Mouse (Mus musculus) adrenal gland, postnatal 14 days (tissue): Measurements from ENCODE around the gene 4930452B06Rik. TPM values are rescaled to one million over a fixed set of nuclear protein-coding genes. Genes with fewer than 3 reads are reported as not detected.
"Not testable (repeated sequence)": the region's sequence is repeated elsewhere in the genome, so short reads cannot be mapped to it uniquely, and the experiment has no call there.

Experiments used
- DNase-seq: peaks from one replicate; pipeline ENCODE4 v3.0.0; 2021; ENCODE audit warnings: mixed read lengths
- long read RNA-seq, 2 experiments: library from polyadenylated mRNA; stranded (forward); transcript quantifications; one replicate each; pipeline ENCODE4 v2.0.0; 2021
- total RNA-seq: library from RNA; stranded (reverse); gene quantifications from 2 replicates; pipeline ENCODE4 v1.2.3, GENCODE M21; 2021

Gene 4930452B06Rik
- 1.7 and 2.7 TPM in 2 replicates for total RNA-seq
- long read RNA-seq, experiment 1, partial matches to known transcripts, result 0 of 3 reads
- long read RNA-seq, experiment 1, other reads (novel, unspliced or antisense), result 2 of 3 reads
- long read RNA-seq, experiment 2, partial matches to known transcripts, result 1 of 3 reads
- long read RNA-seq, experiment 2, other reads (novel, unspliced or antisense), result 1 of 3 reads

DNA sequence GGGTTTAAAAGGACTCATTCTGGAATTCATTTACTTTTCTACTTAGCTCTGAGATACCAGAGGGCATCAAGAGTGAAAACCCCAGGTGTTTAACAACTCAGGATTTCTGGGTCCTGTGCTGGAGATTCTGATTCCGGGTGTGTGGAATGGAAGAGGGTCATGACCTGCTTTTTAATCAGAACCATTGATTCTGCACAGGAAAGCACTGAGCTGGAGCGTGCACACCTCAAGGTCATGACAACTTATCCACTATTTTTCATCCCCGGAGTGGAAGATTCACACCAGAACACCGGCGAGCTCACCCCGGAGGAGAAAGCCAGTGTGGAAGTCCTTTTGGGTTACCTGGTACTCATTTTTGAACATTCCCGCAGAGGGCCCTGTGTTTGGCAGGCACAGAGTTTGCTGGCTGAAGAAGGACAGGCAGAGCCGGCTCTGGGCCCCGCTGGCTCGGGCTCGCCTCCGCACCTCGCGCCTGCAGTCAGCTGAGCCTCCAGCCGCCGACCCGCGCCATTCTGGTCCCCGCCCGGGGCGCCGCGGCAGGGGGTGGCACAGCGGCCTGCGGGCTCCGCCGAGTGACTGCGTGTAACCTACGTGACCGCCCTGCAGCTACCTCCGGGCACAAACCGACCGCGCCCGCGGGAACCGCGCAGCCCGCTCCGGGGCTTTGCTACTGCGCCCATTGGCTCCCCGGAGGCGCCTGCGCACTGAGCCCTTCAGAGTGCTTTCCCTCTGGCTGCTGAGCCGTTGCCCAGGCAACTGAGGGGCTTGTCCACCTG lies at the start of gene 4930452B06Rik:
4930452B06Rik (minus strand) TSS at position 605 of the 776 bp plus-strand sequence.
- peak; percentile 89 for DNase-seq

DNA sequence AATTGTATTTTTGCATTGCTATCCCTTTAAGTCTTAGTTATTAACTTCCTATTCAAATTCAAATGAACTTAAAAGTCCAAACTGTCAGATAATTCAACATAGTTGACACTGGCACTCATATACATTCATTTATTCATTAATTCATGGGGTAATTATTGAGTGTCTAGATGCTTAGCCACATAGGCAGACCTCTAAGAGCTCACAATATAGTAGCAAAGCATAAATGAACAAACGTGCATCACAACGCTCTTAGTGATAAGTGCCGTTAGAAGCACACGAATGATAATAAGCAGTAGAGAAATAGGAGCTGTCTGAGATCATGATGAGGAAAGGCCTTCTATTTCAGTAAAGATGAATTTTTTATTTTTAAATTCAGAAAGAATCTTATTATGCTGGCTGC lies 46.6 kb upstream of the 4930452B06Rik start:
- DNase-seq, result no peak

DNA sequence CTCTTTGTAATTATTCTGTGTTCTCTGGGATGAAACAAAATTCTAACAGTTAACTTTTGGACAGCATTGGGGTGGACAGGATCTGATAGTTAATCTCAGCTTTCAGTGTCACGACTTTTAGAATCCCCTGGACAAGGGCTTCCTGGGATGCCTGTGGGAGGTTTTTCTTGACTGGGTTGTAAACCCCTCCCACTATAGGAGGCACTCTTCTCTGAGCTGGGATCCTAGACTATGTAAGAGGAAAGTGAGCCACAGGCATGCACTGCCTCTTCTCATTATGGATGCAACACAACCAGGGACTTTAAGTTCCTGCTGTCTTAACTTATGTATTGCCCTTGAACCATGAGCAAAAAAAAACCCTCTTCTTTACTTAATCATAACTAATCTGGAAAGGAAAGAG lies 23.4 kb upstream of the 4930452B06Rik start:
- no peak for DNase-seq

DNA sequence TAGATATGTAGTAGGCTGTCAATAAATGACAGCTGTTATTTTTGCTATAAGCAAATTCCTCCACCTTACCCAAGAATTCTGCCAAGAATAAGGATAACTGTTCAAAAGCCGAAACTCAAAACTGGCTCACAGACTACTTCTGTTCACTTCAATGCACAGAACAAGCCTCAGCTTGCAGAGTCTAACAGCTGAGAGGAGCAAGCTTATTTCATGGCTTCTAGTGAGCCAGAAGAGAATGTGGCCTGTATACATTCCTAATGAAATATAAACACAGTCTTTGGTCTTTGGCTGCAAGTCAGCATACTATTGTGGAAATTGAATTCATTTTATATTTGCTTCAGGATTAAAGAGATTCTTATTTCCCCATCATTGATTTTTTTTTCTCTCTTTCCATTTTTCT lies 22.4 kb upstream of the 4930452B06Rik start:
- DNase-seq, result no peak

DNA sequence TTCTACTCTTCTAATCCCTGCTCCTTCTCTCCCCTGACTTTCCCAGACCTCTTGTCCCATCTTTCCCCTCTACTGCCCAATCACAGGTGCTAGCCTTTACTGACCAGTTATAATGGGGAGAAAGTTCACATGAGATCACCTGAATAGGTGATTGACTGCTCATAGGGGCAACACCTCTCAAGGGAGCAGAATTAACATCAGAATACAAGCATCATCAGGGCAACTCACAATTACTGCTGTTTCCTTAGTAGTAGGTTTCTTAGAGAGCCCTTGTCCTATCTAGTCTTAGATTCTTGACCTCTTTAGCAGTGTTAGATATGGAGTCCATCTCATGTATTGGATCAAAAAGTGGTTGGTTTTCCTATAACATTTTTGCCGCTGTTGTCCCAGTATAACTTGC lies 20.1 kb upstream of the 4930452B06Rik start:
- no peak for DNase-seq

DNA sequence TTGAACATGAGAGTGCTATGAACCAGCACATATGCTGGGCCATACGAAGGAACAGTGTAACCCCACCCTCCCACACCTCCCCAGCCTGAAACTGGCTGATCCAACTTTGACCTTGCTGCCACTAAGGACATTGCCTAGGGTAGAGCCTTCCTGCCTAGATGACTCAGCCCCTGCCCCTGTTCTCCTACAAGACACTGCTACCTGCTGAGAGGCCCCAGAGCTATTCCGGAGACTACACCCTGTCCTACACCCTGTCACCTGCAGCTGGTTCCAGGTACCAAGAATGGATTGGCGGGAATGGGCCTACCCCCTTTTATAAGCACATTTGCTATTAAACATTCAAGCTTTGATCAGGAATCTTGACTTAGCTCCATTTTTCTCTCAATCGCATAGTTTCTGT lies 13.9 kb upstream of the 4930452B06Rik start:
- no peak for DNase-seq

DNA sequence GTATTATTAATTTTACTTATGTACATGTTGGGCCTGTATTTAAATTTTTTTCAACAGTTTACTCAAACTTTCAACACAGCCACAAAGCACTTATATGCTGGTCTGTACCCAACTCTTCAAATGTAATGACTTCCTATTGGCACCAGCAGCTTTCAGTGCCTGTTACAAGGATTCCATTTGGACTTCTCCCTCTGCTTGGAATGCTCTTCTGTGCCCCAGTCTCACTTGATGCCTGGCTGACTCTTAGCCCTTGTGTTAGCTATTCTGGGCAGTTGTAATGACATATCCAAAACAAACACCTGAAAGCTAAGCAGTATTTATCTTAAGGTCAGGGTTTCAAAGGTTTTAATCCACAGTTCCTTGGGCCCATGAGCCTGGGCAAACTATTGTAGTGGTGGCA lies 5.7 kb downstream of the 4930452B06Rik start:
- DNase-seq, result no peak

DNA sequence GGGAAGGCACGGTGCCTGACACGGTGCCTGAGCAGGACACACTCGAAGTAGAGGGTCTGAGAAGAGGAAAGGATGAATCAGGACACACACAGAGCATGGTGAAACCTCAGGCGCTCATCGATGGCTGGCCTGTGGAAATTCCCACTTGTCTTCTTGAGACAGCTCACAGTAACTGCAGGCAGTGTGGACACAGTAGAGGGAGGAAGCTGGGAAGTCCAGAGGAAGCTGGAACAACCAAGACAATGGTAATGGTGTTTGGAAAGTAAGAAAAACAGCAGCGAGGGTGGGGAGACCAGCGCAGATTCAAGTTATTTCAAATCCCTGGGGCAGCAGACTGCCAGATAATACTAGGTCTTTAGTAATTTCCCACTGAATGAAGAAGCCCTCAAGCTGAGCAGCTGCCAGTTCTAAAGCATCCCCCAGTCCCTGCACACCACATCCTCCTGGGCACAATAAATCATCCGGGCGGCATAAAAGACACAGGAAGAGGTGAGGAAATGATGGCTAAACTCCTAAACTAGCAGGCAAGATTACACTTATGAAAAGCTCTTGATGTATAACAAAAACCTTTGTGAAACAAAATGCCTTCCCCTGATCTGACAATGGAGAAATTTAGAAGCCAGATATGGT lies 24.3 kb downstream of the 4930452B06Rik start:
- peak; percentile 14 for DNase-seq

DNA sequence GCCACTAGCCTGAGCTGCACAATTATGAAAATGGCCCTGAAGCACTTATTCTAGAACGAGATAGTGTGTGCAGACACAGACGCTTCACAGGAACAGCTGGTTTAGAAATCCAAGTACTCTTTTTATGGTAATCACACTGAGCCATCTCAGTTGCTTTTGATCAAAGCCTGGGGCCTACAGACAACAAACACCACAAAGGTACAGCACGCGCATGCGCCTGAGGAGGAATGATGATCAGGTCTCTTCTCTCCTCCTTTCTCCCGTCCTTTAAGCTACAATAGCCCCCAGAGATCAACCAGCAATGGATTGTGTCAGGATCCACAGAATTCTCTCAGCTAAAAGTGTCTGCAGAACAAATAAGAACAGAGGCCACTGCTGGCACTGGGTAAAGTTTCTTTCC lies 33.8 kb downstream of the 4930452B06Rik start:
- no peak for DNase-seq

DNA sequence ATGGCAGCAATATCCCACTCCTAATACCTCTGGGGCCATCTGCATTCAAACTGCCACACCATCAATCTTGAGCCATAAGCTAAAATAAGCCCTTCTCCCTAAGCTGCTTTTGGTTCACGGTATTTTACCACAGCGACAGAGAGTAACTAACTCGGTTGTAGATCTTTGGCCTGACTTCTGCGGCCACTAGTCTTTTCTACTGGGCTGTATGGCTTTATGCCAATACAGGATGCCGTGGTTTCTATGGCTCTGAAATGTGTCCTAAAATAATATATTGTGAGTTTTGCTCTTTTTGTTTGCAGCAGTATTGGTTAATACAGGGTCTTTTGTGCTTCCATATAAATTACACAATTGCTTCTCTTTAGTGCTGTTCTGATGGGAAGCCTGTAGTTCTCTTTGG lies 37.6 kb downstream of the 4930452B06Rik start:
- DNase-seq, result no peak

DNA sequence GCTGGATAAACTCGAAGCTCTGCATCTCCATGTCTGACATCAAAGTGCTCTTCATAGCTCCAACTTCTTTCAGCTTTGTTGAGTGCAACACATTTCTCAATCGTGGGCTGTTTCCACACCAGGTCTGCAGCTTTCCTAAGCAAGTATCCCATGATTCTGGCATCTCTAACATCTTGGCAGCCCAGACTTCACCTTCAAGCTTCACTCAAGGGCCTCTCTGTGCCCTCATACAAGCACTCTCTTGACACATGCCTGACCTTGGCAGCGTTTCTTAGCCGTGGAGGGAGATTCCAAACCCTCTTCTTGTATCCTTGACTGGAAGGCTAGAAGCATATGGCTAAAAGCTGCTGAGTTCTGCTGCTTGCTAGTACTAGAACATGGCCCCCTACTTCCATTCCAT lies 38.6 kb downstream of the 4930452B06Rik start:
- no peak for DNase-seq

DNA sequence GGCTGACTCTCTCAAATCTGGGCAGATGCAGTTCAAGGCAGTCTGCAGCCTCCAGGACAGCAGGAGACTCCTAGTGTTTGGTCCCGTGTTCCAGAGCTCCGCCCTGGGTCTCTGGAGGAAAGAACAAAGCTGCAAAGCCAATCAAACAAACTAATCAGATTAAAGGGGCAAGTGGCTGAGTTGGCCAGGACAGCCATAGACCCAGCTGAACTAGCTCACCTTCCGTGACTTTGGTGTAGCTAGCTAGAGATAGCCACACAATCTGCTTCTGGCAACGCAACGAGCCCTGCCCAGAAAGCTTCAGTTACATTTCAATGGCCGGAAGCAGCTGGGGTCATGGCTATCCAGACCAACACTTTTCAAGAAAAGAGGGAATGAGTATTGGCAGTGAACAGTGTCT lies 44.9 kb downstream of the 4930452B06Rik start:
- DNase-seq, result no peak

DNA sequence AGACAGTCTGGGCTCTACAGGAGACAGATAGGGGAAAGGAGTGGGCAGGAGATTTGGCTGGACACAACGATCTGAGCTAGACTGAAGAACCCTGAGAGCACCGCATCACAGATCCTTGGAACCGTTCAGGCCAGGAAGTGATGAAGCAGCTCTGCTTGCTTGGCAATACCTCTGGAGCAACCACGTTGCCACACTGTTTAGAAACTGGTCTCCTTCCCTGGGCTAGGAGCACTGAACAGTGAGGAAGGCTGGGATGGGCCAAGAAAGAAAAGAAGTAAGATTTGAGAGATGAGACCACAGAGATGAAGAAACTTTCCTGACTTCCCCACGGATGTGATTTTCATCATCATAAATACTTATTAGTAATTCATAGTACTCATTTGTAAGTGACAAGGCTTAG lies 45.5 kb downstream of the 4930452B06Rik start:
- no peak for DNase-seq

DNA sequence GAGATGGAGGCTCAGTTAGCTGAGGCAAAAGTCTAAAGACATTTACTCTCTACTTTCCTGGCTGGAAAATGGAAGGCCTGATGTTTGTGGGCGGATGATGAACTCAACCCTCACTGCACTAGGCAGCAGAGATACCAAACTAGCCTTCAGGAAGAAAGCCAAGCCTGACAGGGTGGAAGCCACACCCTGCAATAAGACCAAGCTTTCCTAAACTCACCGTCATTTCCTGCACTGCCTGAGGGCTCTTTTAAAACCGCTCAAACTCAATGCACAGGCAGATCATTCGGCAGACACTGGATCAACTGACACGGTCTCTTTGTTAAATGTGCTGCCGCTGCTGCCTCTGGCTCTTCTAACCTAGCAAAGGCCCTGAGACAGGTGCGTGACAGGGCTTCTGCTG lies 50.4 kb downstream of the 4930452B06Rik start:
- no peak for DNase-seq

DNA sequence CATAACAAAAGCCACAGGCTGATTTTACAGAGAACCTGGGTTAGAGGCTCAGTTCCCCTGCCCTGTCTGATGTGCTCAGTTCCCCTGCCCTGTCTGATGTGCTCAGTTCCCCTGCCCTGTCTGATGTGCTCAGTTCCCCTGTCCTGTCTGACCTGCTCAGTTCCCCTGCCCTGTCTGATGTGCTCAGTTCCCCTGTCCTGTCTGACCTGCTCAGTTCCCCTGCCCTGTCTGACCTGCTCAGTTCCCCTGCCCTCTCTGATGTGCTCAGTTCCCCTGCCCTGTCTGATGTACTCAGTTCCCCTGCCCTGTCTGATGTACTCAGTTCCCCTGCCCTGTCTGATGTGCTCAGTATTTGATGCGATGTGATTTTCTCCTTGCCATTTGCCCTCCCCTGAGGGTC lies 51.6 kb downstream of the 4930452B06Rik start:
- DNase-seq, result not testable (repeated sequence)

DNA sequence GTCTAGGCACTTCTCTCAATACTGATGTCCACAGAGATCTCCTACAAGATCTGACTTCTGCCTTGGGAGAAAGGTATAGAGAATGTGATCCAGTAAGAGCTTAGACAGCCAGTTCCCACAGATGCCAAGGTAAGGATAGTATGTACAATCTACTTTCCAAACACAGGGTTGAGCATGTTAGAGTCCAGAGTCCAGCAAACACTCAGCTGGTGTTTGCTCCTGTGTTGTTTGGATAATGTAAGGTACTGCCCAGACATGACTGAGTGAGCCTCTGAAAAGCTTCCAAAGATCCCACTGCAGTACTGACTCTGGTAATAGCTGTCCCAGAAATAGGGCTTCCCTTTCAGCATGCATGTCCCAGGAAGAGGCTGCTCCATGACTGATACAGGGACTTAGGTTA lies 54.0 kb downstream of the 4930452B06Rik start:
- DNase-seq, result no peak

DNA sequence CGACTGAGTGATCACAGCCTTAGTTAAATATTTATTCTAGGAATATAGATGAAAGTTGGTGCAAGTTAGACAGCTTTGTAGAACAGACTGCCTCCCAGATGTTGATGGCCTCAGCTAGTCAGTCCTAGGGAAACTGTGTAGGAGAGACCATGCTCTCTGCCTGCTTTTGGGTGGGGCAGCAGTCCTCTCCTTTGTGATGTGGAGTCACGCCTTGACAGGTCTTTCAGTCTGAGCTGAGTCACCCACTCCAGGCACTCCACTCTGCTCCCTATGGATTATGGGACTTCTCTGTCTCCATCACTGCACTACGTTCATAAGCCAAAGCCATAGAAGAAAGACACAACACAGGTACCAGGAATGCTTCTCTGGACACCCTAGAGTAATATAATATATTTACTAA lies 55.9 kb downstream of the 4930452B06Rik start:
- DNase-seq, result no peak

DNA sequence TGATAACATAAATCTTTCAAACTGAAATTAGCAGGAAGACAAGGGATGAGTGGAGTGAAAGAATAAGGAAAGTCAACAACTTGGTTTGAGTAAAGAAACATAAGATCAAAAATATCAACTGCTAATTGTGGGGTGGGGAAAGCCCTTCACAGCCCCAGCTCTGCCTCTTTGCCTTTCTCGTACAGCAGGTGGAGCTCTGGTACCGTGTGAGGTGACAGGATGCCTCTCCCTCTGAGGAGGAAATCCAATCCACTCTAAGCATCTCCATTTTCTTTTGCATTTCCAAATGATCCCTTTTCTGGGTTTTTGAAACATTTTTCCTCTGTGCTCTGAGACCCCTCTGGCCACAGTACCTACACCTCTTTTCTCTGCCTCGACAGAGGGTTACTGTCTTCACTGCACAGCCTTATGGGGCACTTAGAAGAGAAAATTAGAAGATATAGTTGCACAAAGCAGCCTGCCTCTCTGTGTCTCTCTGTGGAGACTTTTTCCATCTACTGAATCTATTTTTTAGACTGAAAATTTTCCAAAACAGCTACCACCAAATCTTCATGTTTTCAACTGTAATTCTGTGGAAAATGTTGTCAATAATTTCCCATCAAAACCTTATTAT lies 57.4 kb downstream of the 4930452B06Rik start:
- peak; percentile 66 for DNase-seq

DNA sequence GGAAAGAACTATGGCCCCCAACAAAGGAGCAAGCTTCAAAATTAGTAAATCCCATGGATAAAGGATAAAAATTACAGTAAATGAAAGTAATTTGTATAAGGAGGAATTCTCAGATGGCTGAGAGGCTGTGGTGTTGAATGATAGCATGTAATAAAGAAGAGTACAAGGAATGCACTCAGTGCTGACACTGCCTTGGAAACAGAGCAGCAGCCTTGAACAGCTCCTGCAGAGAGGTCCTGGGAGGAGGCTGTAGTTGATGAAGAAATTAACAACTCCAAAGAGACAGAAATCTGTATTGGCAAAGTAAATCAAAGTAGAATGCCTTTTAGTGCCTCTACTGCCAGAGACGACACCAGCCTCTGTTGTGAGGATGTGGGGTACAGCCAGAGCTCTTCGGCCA lies 61.1 kb downstream of the 4930452B06Rik start:
- DNase-seq, result no peak

DNA sequence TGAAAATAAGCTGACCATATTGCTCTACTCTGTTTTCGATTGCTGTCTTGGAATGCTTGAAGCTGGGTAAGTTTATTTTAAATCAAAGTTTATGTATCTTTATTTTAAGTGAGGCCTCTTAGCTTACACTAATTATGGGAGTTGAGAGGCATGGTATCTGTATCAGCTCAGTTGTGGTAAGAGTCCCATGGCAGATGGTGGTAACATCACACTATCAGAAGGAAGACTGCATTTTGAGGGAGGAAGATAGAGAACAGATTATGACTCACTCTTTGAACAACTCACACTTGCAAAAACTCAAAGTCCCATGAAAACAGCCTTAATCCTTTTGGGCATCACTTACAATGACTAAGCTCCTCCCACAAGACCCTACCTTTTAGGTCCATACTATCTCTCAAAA lies 81.0 kb downstream of the 4930452B06Rik start:
- no peak for DNase-seq

DNA sequence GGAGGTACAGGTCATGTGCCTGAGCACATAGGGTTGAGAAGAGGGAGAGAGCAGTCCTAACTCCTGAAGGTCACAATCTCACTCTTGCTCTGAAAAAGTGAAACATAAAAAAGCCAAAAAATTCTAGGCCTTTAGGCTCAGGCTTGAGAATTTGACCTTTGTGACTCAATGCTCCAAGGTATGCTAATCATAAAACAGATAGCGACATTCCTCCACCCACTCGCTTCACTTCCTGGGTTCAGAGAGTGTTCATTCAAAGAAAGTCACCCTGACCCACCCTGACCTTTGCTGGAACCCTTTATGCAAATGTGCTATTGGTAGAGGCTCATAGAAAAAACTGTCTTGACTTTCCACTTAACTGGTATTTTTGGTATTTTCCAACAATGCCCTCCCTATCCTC lies 115.0 kb downstream of the 4930452B06Rik start:
- DNase-seq, result not testable (repeated sequence)

DNA sequence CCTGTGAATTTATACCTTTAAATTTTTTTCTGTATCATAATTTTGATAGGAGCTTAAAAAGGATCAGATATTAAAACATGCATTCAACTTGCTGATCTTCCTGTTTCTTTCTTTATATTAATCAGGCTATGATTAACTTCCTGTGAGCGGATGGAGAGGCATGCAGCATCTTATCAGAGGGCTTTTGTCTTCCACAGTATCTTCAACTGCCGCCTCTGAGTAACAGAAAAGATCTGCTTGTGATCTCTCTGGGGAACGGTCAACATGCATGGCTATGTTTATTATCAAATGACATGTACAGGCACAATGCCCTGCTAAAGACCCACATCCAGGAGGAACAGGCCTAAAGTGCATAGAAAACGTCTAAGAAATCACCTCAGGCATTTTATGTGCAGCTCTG lies 116.9 kb downstream of the 4930452B06Rik start:
- DNase-seq, result no peak

DNA sequence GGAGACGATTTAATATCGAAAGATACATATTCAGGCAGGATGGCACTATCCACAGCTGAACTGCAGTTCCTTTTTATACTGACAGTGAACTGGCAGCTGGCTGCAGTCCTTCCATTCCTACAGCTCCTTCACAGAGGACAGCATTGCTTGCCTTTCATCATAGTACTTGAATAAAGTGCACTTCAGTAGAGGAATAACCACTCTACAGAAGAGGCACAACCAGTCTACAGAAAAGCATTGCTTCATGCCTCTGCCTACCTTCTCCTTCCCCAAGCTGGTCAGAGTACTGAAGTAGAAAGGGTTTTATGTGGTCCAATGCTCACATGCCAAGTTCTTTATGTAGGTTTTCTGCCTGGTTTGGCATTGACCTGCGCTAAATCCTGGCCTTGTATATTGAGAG lies 130.0 kb downstream of the 4930452B06Rik start:
- DNase-seq, result no peak
